Mouse (Mus musculus): Measurements from ENCODE around the gene Psmd1.

- TF ChIP-seq CTCF (IDR thresholded peaks at IDR 0.05; ENCODE audit: low read depth, low read length) (no peak), GATA1 (IDR thresholded peaks at IDR 0.05; ENCODE audit: borderline replicate concordance, low read length) (no peak), POLR2AphosphoS5 (IDR thresholded peaks at IDR 0.05; ENCODE audit: insufficient replicate concordance, low read depth, low read length) (no peak), TAL1 (conservative IDR thresholded peaks at IDR 0.05; ENCODE audit: low read depth, low read length) (no peak), GATA2 (IDR thresholded peaks at IDR 0.05; ENCODE audit: borderline replicate concordance, low read depth, low read length) (no peak)
Measured at GRCm38 (mm10) chr1:86154133-86154823, 90.1 kb downstream of the Psmd1 start, which contains the start of gene Armc9.

Data from G1E (cell line).